Mouse (Mus musculus): ENCODE results near the gene Coa5.

GRCm38 (mm10) chr1:37430297-37430840, 466 bp upstream of the Coa5 start:
- no peak for TF ChIP-seq CTCF (IDR thresholded peaks at IDR 0.05; ENCODE audit: borderline replicate concordance, extremely low read depth, insufficient read depth, insufficient read length)
- no peak for TF ChIP-seq POLR2A (IDR thresholded peaks at IDR 0.05; ENCODE audit: borderline replicate concordance, extremely low read depth, insufficient read depth, insufficient read length, poor library complexity, severe bottlenecking)
